In genomic region chr4:62738996-62739395, GRCm38 (mm10) we compare ENCODE assay signal across 15 mouse cellular contexts.
DNase-seq lines count a peak whose midpoint lies in the region; ATAC-seq and TF ChIP-seq lines count a peak whose summit lies in the region.
"Had no signal": no experiment of that assay in that cellular context is flagged by ENCODE, and none has a peak within 500 bp of the region (broad histone marks: within the 10 kb centered on the region; RNA-seq: fewer than 3 reads in every experiment).

No protein-coding gene starts in this region.

- DNase-seq in heart, adult 11 months: peak; percentile 92
- DNase-seq in heart, postnatal 36 days: no peak
- DNase-seq in kidney, postnatal 14 days: no peak
- DNase-seq in spleen, adult 2 months (ENCODE audit: low read depth in 1 of 2, low spot score in 2 of 2): no peak
- no peak for DNase-seq in spleen, adult 18-20 months
- DNase-seq in limb, embryonic 10.5 days (ENCODE audit: low spot score): no peak
- no peak for DNase-seq in cerebellum, adult 11-12 months
- DNase-seq: cerebellum, adult 9-10 months; liver, embryonic 13.5 days had no signal

- H3K36me3 ChIP-seq in kidney, embryonic 14.5 days (ENCODE audit: control insufficient read depth, insufficient read depth, low read length): no peaks in the 10 kb centered on the region
- H3K36me3 ChIP-seq in spleen, adult 2 months (ENCODE audit: control insufficient read depth, insufficient read depth, low read length): no peaks in the 10 kb centered on the region
- no peaks in the 10 kb centered on the region for H3K36me3 ChIP-seq in limb, embryonic 10.5 days
- H3K36me3 ChIP-seq: forebrain, embryonic 12.5 days; hindbrain, embryonic 13.5 days; liver, embryonic 13.5 days had no signal

- WGBS in kidney, embryonic 14.5 days: 70% methylated on average over 3 of the region's 3 CpGs
- 45% methylated on average over 3 of the region's 3 CpGs for WGBS in spleen, adult 2 months
- WGBS in limb, embryonic 10.5 days: 89% methylated on average over 3 of the region's 3 CpGs

- no peak for ATAC-seq in kidney, embryonic 14.5 days (ENCODE audit: low FRiP score, low TSS enrichment)

- TF ChIP-seq CTCF in spleen, adult 2 months (IDR thresholded peaks at IDR 0.05; ENCODE audit: extremely low read depth, insufficient read depth, insufficient read length, insufficient replicate concordance): no peak

- H3K9me3 ChIP-seq in kidney, embryonic 14.5 days (ENCODE audit: control insufficient read depth, low read length): no peaks in the 10 kb centered on the region
- no peaks in the 10 kb centered on the region for H3K9me3 ChIP-seq in limb, embryonic 10.5 days (replicated peaks)
- H3K9me3 ChIP-seq: forebrain, embryonic 12.5 days; hindbrain, embryonic 13.5 days; liver, embryonic 13.5 days had no signal

- intact Hi-C loops in heart, postnatal 36 days (cut with DNase I): no loop called here

- no peaks in the 10 kb centered on the region for H3K27me3 ChIP-seq in kidney, embryonic 14.5 days (ENCODE audit: control insufficient read depth, insufficient read depth, low read length)
- H3K27me3 ChIP-seq in spleen, adult 2 months (ENCODE audit: control insufficient read depth, insufficient read depth, low read length): no peaks in the 10 kb centered on the region
- H3K27me3 ChIP-seq in limb, embryonic 10.5 days (ENCODE audit: low read depth, poor library complexity, severe bottlenecking): no peaks in the 10 kb centered on the region
- H3K27me3 ChIP-seq: forebrain, embryonic 12.5 days; hindbrain, embryonic 13.5 days; liver, embryonic 13.5 days had no signal

- H3K9ac ChIP-seq in kidney, embryonic 14.5 days (ENCODE audit: low read depth, low read length): no peak overlapping the region
- H3K9ac ChIP-seq: forebrain, embryonic 12.5 days; hindbrain, embryonic 13.5 days; liver, embryonic 13.5 days had no signal

- peak overlapping the region; percentile 72; the same call in 1 of the 2 replicates for H3K27ac ChIP-seq in kidney, embryonic 14.5 days (ENCODE audit: low read depth, low read length)
- H3K27ac ChIP-seq in spleen, adult 2 months (ENCODE audit: insufficient read depth, low read length): peak overlapping the region; percentile 1; the same call in 1 of the 2 replicates
- peak overlapping the region; percentile 75; the same call in 1 of the 2 replicates for H3K27ac ChIP-seq in limb, embryonic 10.5 days
- H3K27ac ChIP-seq: forebrain, embryonic 12.5 days; hindbrain, embryonic 13.5 days; layer of hippocampus, adult 2 months; liver, embryonic 13.5 days had no signal

- no peak for TF ChIP-seq POLR2A in spleen, adult 2 months (IDR thresholded peaks at IDR 0.05; ENCODE audit: low read depth, low read length)

- H3K4me2 ChIP-seq in kidney, embryonic 14.5 days (replicated peaks; ENCODE audit: low read depth, low read length): no peak overlapping the region
- H3K4me2 ChIP-seq: forebrain, embryonic 12.5 days; heart, embryonic 11.5 days; hindbrain, embryonic 13.5 days; liver, embryonic 13.5 days; midbrain, embryonic 11.5 days had no signal

- peaks cover 65% of the 10 kb centered on the region for H3K4me1 ChIP-seq in kidney, embryonic 14.5 days (ENCODE audit: control insufficient read depth, insufficient read depth, low read length)
- H3K4me1 ChIP-seq in spleen, adult 2 months (ENCODE audit: control insufficient read depth, insufficient read depth, insufficient read length): peaks cover 12% of the 10 kb centered on the region
- H3K4me1 ChIP-seq in limb, embryonic 10.5 days: peaks cover 72% of the 10 kb centered on the region

- no peak overlapping the region for H3K4me3 ChIP-seq in kidney, embryonic 14.5 days (ENCODE audit: low read length)
- no peak overlapping the region for H3K4me3 ChIP-seq in spleen, adult 2 months (ENCODE audit: extremely low read depth, insufficient read depth, insufficient read length)
- no peak overlapping the region for H3K4me3 ChIP-seq in limb, embryonic 10.5 days
- H3K4me3 ChIP-seq: forebrain, embryonic 12.5 days; hindbrain, embryonic 13.5 days; layer of hippocampus, adult 2 months; liver, embryonic 13.5 days had no signal

Comparison
In these comparisons a context has a peak if more than half of its experiments do, and no peak if none do; other contexts are left out.
1. H3K27ac ChIP-seq: peak in every context shown above with its lines; median percentile 75 in limb, embryonic 10.5 days; 72 in kidney, embryonic 14.5 days; 1 in spleen, adult 2 months.